Mouse (Mus musculus): Measurements from ENCODE around the gene Gnpat. TPM values are rescaled to one million over a fixed set of nuclear protein-coding genes. Genes with fewer than 3 reads are reported as not detected.
"Not testable (repeated sequence)": the region's sequence is repeated elsewhere in the genome, so short reads cannot be mapped to it uniquely, and the experiment has no call there.

The Gnpat gene
- polyA plus RNA-seq, 1 experiment from 2014 or later, result 133 TPM

GRCm38 (mm10) chr8:124831941-124832340 is 30.9 kb upstream of the Gnpat start:
- no peak for DNase-seq (ENCODE audit: low spot score)
- 87% methylated on average over 6 of the region's 6 CpGs for WGBS
- Histone ChIP-seq H3K4me1 (peaks cover 19% of the 10 kb centered on the region), H3K36me3 (no peaks in the 10 kb centered on the region), H3K27me3 (ENCODE audit: low read depth, poor library complexity, severe bottlenecking) (peaks cover 13% of the 10 kb centered on the region; the same call in 1 of the 2 replicates), H3K27ac (no peak overlapping the region), H3K9me3 (replicated peaks) (no peaks in the 10 kb centered on the region), H3K4me3 (no peak overlapping the region)

GRCm38 (mm10) chr8:124833430-124834205 is 29.2 kb upstream of the Gnpat start:
- H3K9me3 ChIP-seq (replicated peaks), result no peaks in the 10 kb centered on the region
- no peak for DNase-seq (ENCODE audit: low spot score)
- 0 out of 2 replicates have a peak, but pooled peaks cover 12% of the 10 kb centered on the region for H3K27me3 ChIP-seq (ENCODE audit: low read depth, poor library complexity, severe bottlenecking)
- 43% methylated on average over 15 of the region's 15 CpGs for WGBS
- H3K4me1 ChIP-seq, result peaks cover 19% of the 10 kb centered on the region
- H3K36me3 ChIP-seq, result peaks cover 16% of the 10 kb centered on the region
- no peak overlapping the region for H3K4me3 ChIP-seq
- peak overlapping the region; percentile 64 for H3K27ac ChIP-seq

- H3K36me3 ChIP-seq, result peaks cover 38% of the 10 kb centered on the region
- no peaks in the 10 kb centered on the region for H3K27me3 ChIP-seq (ENCODE audit: low read depth, poor library complexity, severe bottlenecking)
- no peak overlapping the region for H3K27ac ChIP-seq
- H3K4me1 ChIP-seq, result peaks cover 19% of the 10 kb centered on the region
- no peak overlapping the region for H3K4me3 ChIP-seq
- DNase-seq (ENCODE audit: low spot score), result no peak
- no peaks in the 10 kb centered on the region for H3K9me3 ChIP-seq (replicated peaks)
Observed at GRCm38 (mm10) chr8:124835848-124836247, 27.0 kb upstream of the Gnpat start.

GRCm38 (mm10) chr8:124836273-124836672 is 26.6 kb upstream of the Gnpat start:
- Histone ChIP-seq H3K27ac (no peak overlapping the region), H3K4me3 (no peak overlapping the region), H3K36me3 (peaks cover 43% of the 10 kb centered on the region), H3K9me3 (replicated peaks) (no peaks in the 10 kb centered on the region), H3K27me3 (ENCODE audit: low read depth, poor library complexity, severe bottlenecking) (no peaks in the 10 kb centered on the region), H3K4me1 (peaks cover 19% of the 10 kb centered on the region)
- 87% methylated on average over 7 of the region's 7 CpGs for WGBS
- no peak for DNase-seq (ENCODE audit: low spot score)

- Histone ChIP-seq H3K27me3 (ENCODE audit: low read depth, poor library complexity, severe bottlenecking) (no peaks in the 10 kb centered on the region), H3K27ac (no peak overlapping the region), H3K4me1 (peaks cover 19% of the 10 kb centered on the region), H3K4me3 (no peak overlapping the region), H3K9me3 (replicated peaks) (no peaks in the 10 kb centered on the region), H3K36me3 (peaks cover 49% of the 10 kb centered on the region)
- DNase-seq (ENCODE audit: low spot score), result no peak
- 84% methylated on average over 2 of the region's 2 CpGs for WGBS
Observed at GRCm38 (mm10) chr8:124836907-124837306, 25.9 kb upstream of the Gnpat start.

- Histone ChIP-seq H3K36me3 (peaks cover 56% of the 10 kb centered on the region), H3K9me3 (replicated peaks) (no peaks in the 10 kb centered on the region), H3K27ac (no peak overlapping the region), H3K27me3 (ENCODE audit: low read depth, poor library complexity, severe bottlenecking) (no peaks in the 10 kb centered on the region), H3K4me1 (peaks cover 21% of the 10 kb centered on the region), H3K4me3 (no peak overlapping the region)
- no peak for DNase-seq (ENCODE audit: low spot score)
- WGBS, result 87% methylated on average over 2 of the region's 2 CpGs
Observed at GRCm38 (mm10) chr8:124837956-124838355, 24.9 kb upstream of the Gnpat start.

GRCm38 (mm10) chr8:124839371-124839770 is 23.5 kb upstream of the Gnpat start:
- H3K27ac ChIP-seq, result no peak overlapping the region
- no peak overlapping the region for H3K4me3 ChIP-seq
- peaks cover 70% of the 10 kb centered on the region for H3K36me3 ChIP-seq
- no peak for DNase-seq (ENCODE audit: low spot score)
- H3K4me1 ChIP-seq, result peaks cover 14% of the 10 kb centered on the region
- no peaks in the 10 kb centered on the region for H3K9me3 ChIP-seq (replicated peaks)
- H3K27me3 ChIP-seq (ENCODE audit: low read depth, poor library complexity, severe bottlenecking), result no peaks in the 10 kb centered on the region
- 94% methylated on average over 10 of the region's 10 CpGs for WGBS

- Histone ChIP-seq H3K4me1 (peaks cover 4% of the 10 kb centered on the region), H3K27me3 (ENCODE audit: low read depth, poor library complexity, severe bottlenecking) (no peaks in the 10 kb centered on the region), H3K36me3 (peaks cover 84% of the 10 kb centered on the region), H3K27ac (no peak overlapping the region), H3K4me3 (no peak overlapping the region), H3K9me3 (replicated peaks) (no peaks in the 10 kb centered on the region)
- DNase-seq (ENCODE audit: low spot score), result no peak
- 96% methylated on average over 7 of the region's 7 CpGs for WGBS
Observed at GRCm38 (mm10) chr8:124840900-124841299, 21.9 kb upstream of the Gnpat start.

GRCm38 (mm10) chr8:124841775-124842174 is 21.1 kb upstream of the Gnpat start:
- peaks cover 84% of the 10 kb centered on the region for H3K36me3 ChIP-seq
- H3K4me3 ChIP-seq, result no peak overlapping the region
- DNase-seq (ENCODE audit: low spot score), result no peak
- WGBS, result 92% methylated on average over 10 of the region's 10 CpGs
- no peaks in the 10 kb centered on the region for H3K27me3 ChIP-seq (ENCODE audit: low read depth, poor library complexity, severe bottlenecking)
- H3K4me1 ChIP-seq, result peaks cover 4% of the 10 kb centered on the region
- H3K9me3 ChIP-seq (replicated peaks), result no peaks in the 10 kb centered on the region
- H3K27ac ChIP-seq, result no peak overlapping the region

- H3K4me3 ChIP-seq; H3K27me3 ChIP-seq (ENCODE audit: low read depth, poor library complexity, severe bottlenecking); DNase-seq (ENCODE audit: low spot score); H3K27ac ChIP-seq; H3K4me1 ChIP-seq; H3K9me3 ChIP-seq (replicated peaks): not testable (repeated sequence)
- WGBS, result 61% methylated on average over 1 of the region's 1 CpGs
- peaks cover 75% of the 10 kb centered on the region for H3K36me3 ChIP-seq
Observed at GRCm38 (mm10) chr8:124842929-124843328, 19.9 kb upstream of the Gnpat start.

- 71% methylated on average over 3 of the region's 3 CpGs for WGBS
- H3K27me3 ChIP-seq (ENCODE audit: low read depth, poor library complexity, severe bottlenecking), result no peaks in the 10 kb centered on the region
- peaks cover 53% of the 10 kb centered on the region for H3K36me3 ChIP-seq
- no peak overlapping the region for H3K27ac ChIP-seq
- DNase-seq (ENCODE audit: low spot score), result no peak
- no peak overlapping the region for H3K4me3 ChIP-seq
- peaks cover 4% of the 10 kb centered on the region for H3K4me1 ChIP-seq
- H3K9me3 ChIP-seq (replicated peaks), result no peaks in the 10 kb centered on the region
Observed at GRCm38 (mm10) chr8:124845131-124845530, 17.7 kb upstream of the Gnpat start.

- Histone ChIP-seq H3K4me3 (no peak overlapping the region), H3K36me3 (peaks cover 49% of the 10 kb centered on the region), H3K27ac (no peak overlapping the region), H3K9me3 (replicated peaks) (no peaks in the 10 kb centered on the region), H3K27me3 (ENCODE audit: low read depth, poor library complexity, severe bottlenecking) (no peaks in the 10 kb centered on the region), H3K4me1 (peaks cover 4% of the 10 kb centered on the region)
- no peak for DNase-seq (ENCODE audit: low spot score)
- 77% methylated on average over 5 of the region's 5 CpGs for WGBS
Observed at GRCm38 (mm10) chr8:124845573-124845972, 17.3 kb upstream of the Gnpat start.

- Histone ChIP-seq H3K4me1 (no peaks in the 10 kb centered on the region), H3K27me3 (ENCODE audit: low read depth, poor library complexity, severe bottlenecking) (no peaks in the 10 kb centered on the region), H3K9me3 (replicated peaks) (no peaks in the 10 kb centered on the region; the same call in 1 of the 2 replicates), H3K36me3 (peaks cover 63% of the 10 kb centered on the region), H3K27ac (no peak overlapping the region), H3K4me3 (no peak overlapping the region)
- 98% methylated on average over 1 of the region's 1 CpGs for whole genome bisulfite sequencing
- DNase-seq (ENCODE audit: low spot score), result no peak
Observed at GRCm38 (mm10) chr8:124853511-124853910, 9.3 kb upstream of the Gnpat start.

- DNase-seq (ENCODE audit: low spot score), result no peak
- Histone ChIP-seq H3K27me3 (ENCODE audit: low read depth, poor library complexity, severe bottlenecking) (no peaks in the 10 kb centered on the region), H3K4me1 (peaks cover 12% of the 10 kb centered on the region), H3K4me3 (no peak overlapping the region), H3K9me3 (replicated peaks) (no peaks in the 10 kb centered on the region; the same call in 1 of the 2 replicates), H3K27ac (no peak overlapping the region), H3K36me3 (peaks cover 69% of the 10 kb centered on the region)
Observed at GRCm38 (mm10) chr8:124859466-124859865, 3.4 kb upstream of the Gnpat start.

Measured in limb, embryonic 10.5 days (tissue).